Mouse (Mus musculus) heart, embryonic 12.5 days (tissue): ENCODE measurements around the gene Susd1. TPM values are rescaled to one million over a fixed set of nuclear protein-coding genes. Genes with fewer than 3 reads are reported as not detected.
A peak's percentile ranks its signal among the peaks of the same experiment; 100 is the strongest.

Experiments
- ATAC-seq: fragments of 200-750 bp; cut with Nextera tagmentation; 2 replicates; pipeline ENCODE4 v1.8.0; 2017; ENCODE audit warnings: moderate TSS enrichment, moderate library complexity; ENCODE audit not compliant: insufficient number of reproducible peaks, low FRiP score
- H3K27ac ChIP-seq: fragments of 300-500 bp; sonication (generic); 2 replicates; pipeline ENCODE4 v1.5.1; 2016; ENCODE audit warnings: mild to moderate bottlenecking, moderate library complexity; ENCODE audit not compliant: poor library complexity, severe bottlenecking
- H3K27me3 ChIP-seq: fragments of 300-500 bp; sonication (generic); replicated peaks from 2 replicates; pipeline ENCODE4 v1.6.1; 2016; ENCODE audit warnings: mild to moderate bottlenecking, moderate library complexity
- H3K36me3 ChIP-seq: fragments of 300-500 bp; sonication (generic); 2 replicates; pipeline ENCODE4 v1.6.1; 2016; ENCODE audit warnings: mild to moderate bottlenecking, moderate library complexity
- H3K4me1 ChIP-seq: fragments of 300-500 bp; sonication (generic); replicated peaks from 2 replicates; pipeline ENCODE4 v1.6.1; 2016; ENCODE audit warnings: mild to moderate bottlenecking
- H3K4me2 ChIP-seq: fragments of 300-500 bp; sonication (generic); 2 replicates; pipeline ENCODE4 v1.6.1; 2016; ENCODE audit warnings: mild to moderate bottlenecking, moderate library complexity
- H3K4me3 ChIP-seq: fragments of 300-500 bp; sonication (generic); 2 replicates; pipeline ENCODE4 v1.5.1; 2016; ENCODE audit warnings: mild to moderate bottlenecking
- H3K9ac ChIP-seq: fragments of 300-500 bp; sonication (generic); 2 replicates; pipeline ENCODE4 v1.6.1; 2016; ENCODE audit warnings: mild to moderate bottlenecking, moderate library complexity
- H3K9me3 ChIP-seq: fragments of 300-500 bp; sonication (generic); replicated peaks from 2 replicates; pipeline ENCODE4 v1.6.1; 2016; ENCODE audit warnings: mild to moderate bottlenecking, moderate library complexity
- WGBS: fragments of 180-500 bp; shearing (Covaris S2); methylation state at CpG from one replicate; pipeline ENCODE4 v1.1.7; 2016; 5-methylcytosine and 5-hydroxymethylcytosine counted together
- polyA plus RNA-seq: library from polyadenylated mRNA; unstranded; fragments of >200 nt; fragmentation: Nextera tagmentation; extraction: Ambion mirVana; gene quantifications from 2 replicates; pipeline ENCODE4 v1.2.1, GENCODE M21; 2016

Gene Susd1
- polyA plus RNA-seq, 1 experiment from 2014 or later = 10.0 TPM

DNA sequence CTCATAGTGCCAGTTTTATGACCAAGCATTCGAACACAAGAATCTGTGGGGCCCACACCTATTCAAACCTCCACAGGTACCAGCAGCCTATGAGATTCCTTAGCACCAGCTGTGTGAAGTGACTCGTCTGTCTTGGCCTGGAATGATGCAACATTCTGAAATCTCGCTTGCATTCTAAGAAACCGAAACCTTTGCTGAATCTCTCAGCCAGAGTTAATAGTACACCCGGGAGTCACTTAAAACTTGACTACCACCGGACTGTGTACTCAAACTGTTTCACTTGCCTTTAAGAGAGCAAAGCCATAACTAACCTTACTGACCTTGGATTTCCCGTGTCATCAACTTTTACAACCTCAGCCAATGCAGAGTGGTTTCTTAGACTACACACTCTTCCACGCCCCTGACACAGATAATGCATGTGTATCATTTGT is 14.1 kb upstream of the Susd1 start:
- Histone ChIP-seq H3K4me3 (no peak overlapping the region), H3K4me1 (0 out of 2 replicates have a peak, but pooled peaks cover under 1% of the 10 kb centered on the region), H3K9ac (no peak overlapping the region), H3K27ac (no peak overlapping the region), H3K9me3 (no peaks in the 10 kb centered on the region), H3K27me3 (no peaks in the 10 kb centered on the region), H3K36me3 (no peaks in the 10 kb centered on the region), H3K4me2 (no peak overlapping the region)
- 85% methylated on average over 8 of the region's 8 CpGs for WGBS
- ATAC-seq = no peak

GRCm38 (mm10) chr4:59450906-59451305 is 12.5 kb upstream of the Susd1 start:
- Histone ChIP-seq H3K36me3 (no peaks in the 10 kb centered on the region), H3K27me3 (no peaks in the 10 kb centered on the region), H3K4me1 (0 out of 2 replicates have a peak, but pooled peaks cover 3% of the 10 kb centered on the region), H3K27ac (no peak overlapping the region), H3K9ac (no peak overlapping the region), H3K9me3 (no peaks in the 10 kb centered on the region), H3K4me2 (no peak overlapping the region), H3K4me3 (no peak overlapping the region)
- WGBS = 77% methylated on average over 3 of the region's 3 CpGs
- ATAC-seq = no peak

DNA sequence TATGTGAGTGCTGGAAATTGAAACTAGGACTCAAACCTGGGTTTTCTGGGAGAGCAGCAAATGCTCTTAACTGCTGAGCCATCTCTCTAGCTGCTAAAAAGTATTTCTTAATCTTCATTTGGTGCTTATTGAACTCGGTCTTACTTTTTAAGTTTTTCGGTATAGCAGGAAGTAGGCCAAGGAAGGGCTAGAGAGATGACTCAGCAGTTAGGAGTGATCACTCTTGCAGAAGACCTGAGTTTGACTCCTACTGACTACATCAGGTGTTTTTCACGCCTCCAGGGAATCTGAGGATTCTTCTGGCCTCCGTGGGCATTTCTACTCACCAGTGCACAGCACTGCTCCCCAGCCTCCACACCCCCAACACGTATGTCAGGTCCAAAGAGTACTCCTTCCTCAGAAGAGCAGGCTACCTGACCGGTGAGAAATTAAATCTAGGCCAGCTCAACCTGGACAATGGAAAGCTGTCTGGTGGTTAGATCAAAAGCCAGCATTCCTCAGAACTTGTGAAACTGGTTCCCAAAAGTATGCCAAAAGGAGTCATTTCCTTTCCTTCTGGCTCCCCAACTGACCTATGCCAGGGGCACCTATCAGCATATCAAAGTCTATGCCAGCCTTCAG is 11.9 kb upstream of the Susd1 start:
- Histone ChIP-seq H3K9me3 (no peaks in the 10 kb centered on the region), H3K27ac (no peak overlapping the region), H3K4me3 (no peak overlapping the region), H3K4me1 (peaks cover 8% of the 10 kb centered on the region), H3K36me3 (no peaks in the 10 kb centered on the region), H3K4me2 (no peak overlapping the region), H3K9ac (no peak overlapping the region), H3K27me3 (no peaks in the 10 kb centered on the region)
- ATAC-seq = no peak
- 79% methylated on average over 6 of the region's 6 CpGs for WGBS

DNA sequence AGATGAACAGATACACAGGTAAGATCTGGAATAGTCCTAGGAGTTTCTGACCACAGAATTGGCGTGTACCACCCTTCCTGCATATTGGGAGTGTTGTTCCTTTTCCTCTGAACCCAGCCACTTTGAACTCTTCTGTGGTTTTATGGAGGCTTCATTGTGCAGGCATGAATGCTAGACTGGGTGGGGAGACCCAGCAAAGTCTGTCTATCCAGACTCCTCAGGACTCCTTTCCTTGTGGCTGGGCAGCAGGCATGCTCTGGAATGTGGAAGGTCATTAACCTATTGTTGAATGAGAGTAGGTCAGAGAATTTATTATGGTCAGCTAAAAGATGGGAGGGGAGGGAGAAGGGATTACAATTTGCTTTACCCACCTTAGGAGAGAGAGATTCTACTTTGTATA is 8.9 kb upstream of the Susd1 start:
- no peak overlapping the region for H3K9ac ChIP-seq
- no peak overlapping the region for H3K4me2 ChIP-seq
- no peak overlapping the region for H3K27ac ChIP-seq
- H3K4me1 ChIP-seq = peaks cover 11% of the 10 kb centered on the region
- no peaks in the 10 kb centered on the region for H3K36me3 ChIP-seq
- 94% methylated on average over 1 of the region's 1 CpGs for WGBS
- H3K9me3 ChIP-seq = no peaks in the 10 kb centered on the region
- H3K27me3 ChIP-seq = no peaks in the 10 kb centered on the region
- ATAC-seq = no peak
- no peak overlapping the region for H3K4me3 ChIP-seq

- H3K4me1 ChIP-seq = peaks cover 11% of the 10 kb centered on the region
- H3K27ac ChIP-seq = peak overlapping the region; percentile 19; the same call in 1 of the 2 replicates
- no peak overlapping the region for H3K9ac ChIP-seq
- 18% methylated on average over 6 of the region's 6 CpGs for WGBS
- peak overlapping the region; percentile 1; the same call in 1 of the 2 replicates for H3K4me2 ChIP-seq
- H3K36me3 ChIP-seq = no peaks in the 10 kb centered on the region
- 0 out of 2 replicates have a peak, but pooled peaks have one; percentile 25 for ATAC-seq
- no peaks in the 10 kb centered on the region for H3K27me3 ChIP-seq
- H3K4me3 ChIP-seq = no peak overlapping the region
- H3K9me3 ChIP-seq = no peaks in the 10 kb centered on the region
Measured at GRCm38 (mm10) chr4:59445516-59445915, 7.1 kb upstream of the Susd1 start.

DNA sequence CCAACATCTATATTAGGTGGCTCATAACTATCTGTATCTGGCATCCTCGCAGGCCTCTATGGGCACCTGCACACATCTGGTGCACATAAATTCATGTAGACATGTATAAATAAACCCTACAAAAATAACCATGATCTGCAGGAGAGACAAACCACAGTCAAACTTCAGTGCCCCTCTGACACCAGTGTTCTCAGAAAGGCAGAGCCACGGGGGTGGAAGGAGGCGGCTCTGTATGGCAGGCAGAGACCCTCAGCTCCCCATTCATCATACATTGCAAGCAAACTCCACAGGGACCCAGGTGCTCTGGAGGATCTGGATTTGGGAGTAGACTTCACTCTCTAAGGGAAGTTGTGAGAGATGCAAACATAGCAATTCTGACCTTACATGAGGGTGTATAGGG is 6.6 kb upstream of the Susd1 start:
- WGBS = 77% methylated on average over 3 of the region's 3 CpGs
- Histone ChIP-seq H3K4me2 (no peak overlapping the region), H3K4me1 (peaks cover 11% of the 10 kb centered on the region), H3K27ac (no peak overlapping the region), H3K4me3 (no peak overlapping the region), H3K9ac (no peak overlapping the region), H3K9me3 (no peaks in the 10 kb centered on the region), H3K27me3 (no peaks in the 10 kb centered on the region), H3K36me3 (no peaks in the 10 kb centered on the region)
- ATAC-seq = no peak

GRCm38 (mm10) chr4:59444085-59444484 is 5.7 kb upstream of the Susd1 start:
- 68% methylated on average over 4 of the region's 4 CpGs for WGBS
- Histone ChIP-seq H3K4me1 (peaks cover 13% of the 10 kb centered on the region), H3K9ac (no peak overlapping the region), H3K4me2 (no peak overlapping the region), H3K27me3 (no peaks in the 10 kb centered on the region), H3K9me3 (no peaks in the 10 kb centered on the region), H3K36me3 (no peaks in the 10 kb centered on the region), H3K27ac (no peak overlapping the region), H3K4me3 (no peak overlapping the region)
- ATAC-seq = no peak

DNA sequence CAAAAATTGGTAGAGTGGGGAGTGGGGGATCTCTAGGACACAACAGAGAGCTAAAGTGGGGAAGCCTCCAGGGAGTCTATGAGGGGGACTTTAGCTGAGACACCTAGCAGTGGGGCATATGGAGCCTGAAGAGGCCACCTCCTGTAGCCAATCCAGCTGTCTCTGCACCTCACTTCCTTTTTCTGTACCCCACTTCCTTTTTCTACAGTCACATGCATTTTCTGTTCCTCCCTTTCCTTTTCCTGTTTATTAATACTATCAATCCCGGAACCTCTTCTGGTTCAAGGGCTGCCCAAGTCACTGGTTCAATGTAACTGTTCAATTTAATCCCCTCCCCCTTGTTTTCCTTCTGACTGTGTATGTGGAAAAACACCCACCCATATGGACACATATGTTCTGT is 2.8 kb upstream of the Susd1 start:
- H3K36me3 ChIP-seq = no peaks in the 10 kb centered on the region
- no peaks in the 10 kb centered on the region for H3K9me3 ChIP-seq
- no peak for ATAC-seq
- H3K4me2 ChIP-seq = no peak overlapping the region
- no peak overlapping the region for H3K4me3 ChIP-seq
- WGBS = 61% methylated on average over 1 of the region's 1 CpGs
- H3K27me3 ChIP-seq = no peaks in the 10 kb centered on the region
- no peak overlapping the region for H3K9ac ChIP-seq
- no peak overlapping the region for H3K27ac ChIP-seq
- H3K4me1 ChIP-seq = peaks cover 21% of the 10 kb centered on the region

- ATAC-seq = no peak
- H3K9ac ChIP-seq = no peak overlapping the region
- H3K4me3 ChIP-seq = no peak overlapping the region
- H3K4me2 ChIP-seq = no peak overlapping the region
- no peaks in the 10 kb centered on the region for H3K9me3 ChIP-seq
- no peak overlapping the region for H3K27ac ChIP-seq
- WGBS = 28% methylated on average over 2 of the region's 2 CpGs
- H3K36me3 ChIP-seq = no peaks in the 10 kb centered on the region
- peaks cover 11% of the 10 kb centered on the region for H3K4me1 ChIP-seq
- no peaks in the 10 kb centered on the region for H3K27me3 ChIP-seq
Measured at GRCm38 (mm10) chr4:59439960-59440359, 1.5 kb upstream of the Susd1 start.

DNA sequence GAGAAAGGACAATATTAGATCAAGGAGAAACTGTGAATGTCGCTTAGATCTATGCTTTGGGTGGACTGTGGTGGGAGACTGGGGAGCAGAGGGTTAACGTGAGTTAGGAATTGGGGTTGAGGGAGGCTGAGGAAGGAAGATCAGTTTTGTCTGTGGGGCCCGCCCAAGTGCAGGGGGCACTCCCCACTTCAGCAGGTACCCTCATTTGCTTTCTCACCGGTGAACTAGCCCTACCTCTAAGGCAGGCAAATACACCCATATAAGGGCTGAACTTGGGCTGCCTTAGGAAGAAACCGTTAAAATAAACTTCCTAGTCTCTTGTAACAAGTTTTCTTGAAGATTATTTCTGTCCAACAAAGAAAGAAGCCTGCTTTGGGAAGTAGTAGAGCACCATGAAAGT is 608 bp upstream of the Susd1 start:
- Histone ChIP-seq H3K9me3 (no peaks in the 10 kb centered on the region), H3K9ac (no peak overlapping the region), H3K27me3 (no peaks in the 10 kb centered on the region), H3K36me3 (no peaks in the 10 kb centered on the region), H3K4me3 (peak overlapping the region; percentile 64; the same call in 1 of the 2 replicates), H3K4me1 (peaks cover 11% of the 10 kb centered on the region), H3K27ac (no peak overlapping the region), H3K4me2 (peak overlapping the region; percentile 96)
- WGBS = 34% methylated on average over 5 of the region's 5 CpGs
- ATAC-seq = no peak

- Histone ChIP-seq H3K4me1 (peaks cover 14% of the 10 kb centered on the region), H3K4me2 (no peak overlapping the region), H3K27me3 (no peaks in the 10 kb centered on the region), H3K9me3 (no peaks in the 10 kb centered on the region), H3K27ac (no peak overlapping the region), H3K36me3 (no peaks in the 10 kb centered on the region), H3K9ac (no peak overlapping the region), H3K4me3 (no peak overlapping the region)
- 87% methylated on average over 4 of the region's 4 CpGs for WGBS
- no peak for ATAC-seq
Measured at GRCm38 (mm10) chr4:59435951-59436350, 2.5 kb downstream of the Susd1 start.

- no peak for ATAC-seq
- 68% methylated on average over 3 of the region's 3 CpGs for WGBS
- H3K27ac ChIP-seq = no peak overlapping the region
Measured at GRCm38 (mm10) chr4:59434039-59434438, 4.4 kb downstream of the Susd1 start.

More at GRCm38 (mm10) chr4:59434039-59434438, 4.4 kb downstream of the Susd1 start:
- Histone ChIP-seq H3K4me2 (no peak overlapping the region), H3K9ac (no peak overlapping the region), H3K27me3 (no peaks in the 10 kb centered on the region), H3K4me1 (peaks cover 18% of the 10 kb centered on the region), H3K4me3 (no peak overlapping the region), H3K9me3 (no peaks in the 10 kb centered on the region), H3K36me3 (no peaks in the 10 kb centered on the region)
